Mouse (Mus musculus) hindbrain, postnatal 0 days (tissue): Measurements from ENCODE around the gene Sema3a. TPM values are rescaled to one million over a fixed set of nuclear protein-coding genes. Genes with fewer than 3 reads are reported as not detected.
A peak's percentile ranks its signal among the peaks of the same experiment; 100 is the strongest.

Experiments
- ATAC-seq: fragments of 200-750 bp; cut with Nextera tagmentation; 2 replicates; pipeline ENCODE4 v1.8.0; 2017; ENCODE audit warnings: mild to moderate bottlenecking, moderate TSS enrichment, moderate library complexity
- DNase-seq: peaks from one replicate; pipeline ENCODE4 v3.0.0-alpha.2; 2015; ENCODE audit warnings: low spot score
- H3K27ac ChIP-seq: fragments of 300-500 bp; sonication (generic); 2 replicates; pipeline ENCODE4 v1.5.1; 2014; ENCODE audit warnings: mild to moderate bottlenecking
- H3K27me3 ChIP-seq: fragments of 300-500 bp; sonication (generic); 2 replicates; pipeline ENCODE4 v1.6.1; 2014; ENCODE audit warnings: low read length, mixed read lengths; ENCODE audit not compliant: insufficient read depth
- H3K36me3 ChIP-seq: fragments of 300-500 bp; sonication (generic); 2 replicates; pipeline ENCODE4 v1.6.1; 2014; ENCODE audit warnings: low read length, mixed read lengths; ENCODE audit not compliant: insufficient read depth
- H3K4me1 ChIP-seq: fragments of 300-500 bp; sonication (generic); 2 replicates; pipeline ENCODE4 v1.6.1; 2014; ENCODE audit warnings: antibody characterized with exemption, low read length, mixed read lengths; ENCODE audit not compliant: insufficient read depth
- H3K4me2 ChIP-seq: fragments of 300-500 bp; sonication (generic); 2 replicates; pipeline ENCODE4 v1.6.1; 2014; ENCODE audit warnings: low read depth, mild to moderate bottlenecking, low read length, moderate library complexity, mixed read lengths
- H3K4me3 ChIP-seq: fragments of 300-500 bp; sonication (generic); 2 replicates; pipeline ENCODE4 v1.5.1; 2014; ENCODE audit warnings: low read length
- H3K9ac ChIP-seq: fragments of 300-500 bp; sonication (generic); replicated peaks from 2 replicates; pipeline ENCODE4 v1.6.1; 2014; ENCODE audit warnings: mild to moderate bottlenecking, low read length, moderate library complexity, mixed read lengths
- H3K9me3 ChIP-seq: fragments of 300-500 bp; sonication (generic); 2 replicates; pipeline ENCODE4 v1.6.1; 2016; ENCODE audit warnings: low read length, mixed read lengths
- CTCF ChIP-seq: IDR thresholded peaks from 2 replicates; pipeline ENCODE4 v1.5.1; 2016; ENCODE audit warnings: antibody characterized with exemption, control low read depth, low read depth
- WGBS: fragments of 180-500 bp; shearing (Covaris S2); extraction: QIAGEN DNeasy Blood & Tissue Kit; methylation state at CpG from one replicate; pipeline ENCODE4 v1.1.7; 2014; 5-methylcytosine and 5-hydroxymethylcytosine counted together
- polyA plus RNA-seq: library from polyadenylated mRNA; unstranded; fragments of >200 nt; fragmentation: Nextera tagmentation; extraction: Ambion mirVana; gene quantifications from 2 replicates; pipeline ENCODE4 v1.2.1, GENCODE M21; 2015
- total RNA-seq: library from RNA; depleted of rRNA; stranded (reverse); fragments of >200 nt; gene quantifications from 2 replicates; pipeline ENCODE4 v1.2.3, GENCODE M21; 2014

The Sema3a gene
- total and polyA plus RNA-seq, 2 experiments from 2014 or later = 16.3 to 32.3 TPM

DNA sequence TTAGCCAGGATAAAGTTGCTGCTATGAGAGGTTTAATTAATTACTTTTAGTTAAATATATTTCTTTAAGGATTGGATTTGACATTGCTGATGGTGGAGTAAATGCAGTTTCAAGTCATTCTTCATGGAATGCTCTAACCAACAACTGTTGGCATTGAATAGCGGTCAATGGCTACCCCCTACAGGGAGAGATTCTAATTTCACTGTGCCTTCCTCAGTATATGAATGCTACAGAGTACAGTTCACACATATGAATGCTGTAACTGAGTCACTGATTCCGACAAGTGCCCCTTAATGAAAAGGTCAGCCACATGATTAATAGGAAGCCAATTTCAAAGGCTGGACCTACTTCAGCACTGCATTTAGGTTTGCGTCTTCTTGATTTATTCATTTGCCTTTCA is 1.9 kb downstream of the Sema3a start:
- H3K4me2 ChIP-seq = no peak overlapping the region
- H3K27ac ChIP-seq = no peak overlapping the region
- H3K9me3 ChIP-seq = no peaks in the 10 kb centered on the region
- no peaks in the 10 kb centered on the region for H3K27me3 ChIP-seq
- H3K4me1 ChIP-seq = no peaks in the 10 kb centered on the region
- DNase-seq (peak; percentile 12), ATAC-seq (no peak)
- no peaks in the 10 kb centered on the region for H3K36me3 ChIP-seq
- TF ChIP-seq CTCF = peak; percentile 9; the same call in 1 of the 2 replicates
- no peak overlapping the region for H3K4me3 ChIP-seq
- WGBS = 70% methylated on average over 3 of the region's 3 CpGs
- H3K9ac ChIP-seq = no peak overlapping the region

DNA sequence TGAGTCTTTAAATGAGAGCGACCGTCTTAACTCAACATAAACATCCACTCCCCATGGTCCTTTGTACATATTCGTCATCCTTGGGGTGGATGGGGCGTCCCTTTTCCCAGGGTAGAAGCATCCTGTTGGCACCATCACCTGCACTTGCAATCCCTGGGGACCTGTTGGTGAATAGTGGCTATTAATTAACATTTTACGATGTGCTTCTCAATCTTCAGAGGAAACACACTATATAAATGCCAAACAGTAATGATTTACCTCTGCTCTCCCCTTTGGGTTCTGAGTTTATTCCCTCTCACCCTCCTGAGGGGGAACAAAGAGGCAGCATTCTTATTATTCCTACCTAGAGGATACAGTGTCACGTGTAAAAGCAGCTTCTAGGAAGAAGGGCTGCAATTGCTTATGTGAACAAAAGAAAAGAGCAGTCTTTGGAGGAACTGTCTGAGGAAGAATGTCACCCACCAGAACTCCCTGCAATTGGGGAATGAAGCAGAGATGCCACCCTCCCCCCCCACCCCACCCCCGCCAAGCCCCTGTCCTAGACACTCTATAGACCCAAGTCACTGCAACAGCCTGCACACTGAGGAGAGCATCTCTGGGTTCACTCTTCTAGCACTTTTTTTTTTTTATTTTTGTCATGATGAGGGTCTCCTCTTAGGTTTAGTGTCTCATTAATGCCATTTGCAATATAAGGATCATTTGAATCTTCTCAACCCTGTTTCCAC is 19.7 kb downstream of the Sema3a start:
- Histone ChIP-seq H3K9ac (no peak overlapping the region), H3K9me3 (no peaks in the 10 kb centered on the region), H3K36me3 (no peaks in the 10 kb centered on the region), H3K27me3 (no peaks in the 10 kb centered on the region), H3K27ac (no peak overlapping the region), H3K4me3 (no peak overlapping the region), H3K4me1 (no peaks in the 10 kb centered on the region), H3K4me2 (no peak overlapping the region)
- WGBS = 57% methylated on average over 7 of the region's 7 CpGs
- DNase-seq (no peak), ATAC-seq (no peak)
- TF ChIP-seq CTCF = no peak

DNA sequence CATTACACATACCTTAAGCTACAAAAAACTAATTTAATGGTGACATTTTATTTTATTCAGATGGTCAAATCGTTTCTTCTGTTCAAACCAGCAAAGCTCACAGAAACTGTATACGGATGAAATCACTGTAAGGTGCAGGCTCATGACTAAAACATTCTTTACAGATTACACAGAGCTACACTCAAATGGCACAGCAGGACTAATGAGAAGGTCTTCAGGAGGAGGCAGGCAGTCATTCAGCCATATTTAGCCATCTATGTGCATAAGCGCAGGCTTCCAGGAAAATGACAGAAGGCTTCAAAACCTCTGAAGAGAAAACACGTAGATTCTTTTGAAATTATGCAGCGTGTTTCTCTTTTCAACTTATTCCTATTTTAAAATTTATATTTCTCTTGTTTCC is 24.7 kb downstream of the Sema3a start:
- no peaks in the 10 kb centered on the region for H3K9me3 ChIP-seq
- 69% methylated on average over 5 of the region's 5 CpGs for WGBS
- no peaks in the 10 kb centered on the region for H3K27me3 ChIP-seq
- H3K4me2 ChIP-seq = no peak overlapping the region
- H3K4me3 ChIP-seq = no peak overlapping the region
- H3K36me3 ChIP-seq = no peaks in the 10 kb centered on the region
- H3K9ac ChIP-seq = no peak overlapping the region
- TF ChIP-seq CTCF = no peak
- DNase-seq = peak; percentile 5
- ATAC-seq = no peak
- no peaks in the 10 kb centered on the region for H3K4me1 ChIP-seq
- H3K27ac ChIP-seq = no peak overlapping the region

DNA sequence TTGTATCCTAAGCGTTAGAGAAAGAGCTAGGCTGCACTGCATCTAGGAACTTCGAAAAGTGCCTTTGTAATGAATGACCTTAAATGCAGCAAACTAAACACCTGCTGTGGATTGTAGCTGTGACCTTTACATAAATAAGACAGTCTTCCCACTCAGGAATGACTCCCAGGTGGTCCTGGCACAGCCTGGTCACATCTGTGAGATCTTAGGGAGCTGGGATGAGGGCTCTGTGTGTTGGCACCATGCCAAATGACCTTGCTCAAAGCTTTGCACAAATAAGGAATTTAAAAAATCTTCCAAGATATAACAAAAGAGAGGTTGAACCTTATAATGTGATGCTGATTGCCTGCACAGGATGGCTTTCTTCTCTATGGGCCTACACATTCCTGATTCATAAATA is 25.8 kb downstream of the Sema3a start:
- Histone ChIP-seq H3K36me3 (no peaks in the 10 kb centered on the region), H3K27me3 (no peaks in the 10 kb centered on the region), H3K4me1 (no peaks in the 10 kb centered on the region), H3K9ac (no peak overlapping the region), H3K9me3 (no peaks in the 10 kb centered on the region), H3K27ac (no peak overlapping the region), H3K4me3 (no peak overlapping the region), H3K4me2 (no peak overlapping the region)
- DNase-seq (peak; percentile 7), ATAC-seq (no peak)
- 38% methylated on average over 2 of the region's 2 CpGs for WGBS
- no peak for TF ChIP-seq CTCF

DNA sequence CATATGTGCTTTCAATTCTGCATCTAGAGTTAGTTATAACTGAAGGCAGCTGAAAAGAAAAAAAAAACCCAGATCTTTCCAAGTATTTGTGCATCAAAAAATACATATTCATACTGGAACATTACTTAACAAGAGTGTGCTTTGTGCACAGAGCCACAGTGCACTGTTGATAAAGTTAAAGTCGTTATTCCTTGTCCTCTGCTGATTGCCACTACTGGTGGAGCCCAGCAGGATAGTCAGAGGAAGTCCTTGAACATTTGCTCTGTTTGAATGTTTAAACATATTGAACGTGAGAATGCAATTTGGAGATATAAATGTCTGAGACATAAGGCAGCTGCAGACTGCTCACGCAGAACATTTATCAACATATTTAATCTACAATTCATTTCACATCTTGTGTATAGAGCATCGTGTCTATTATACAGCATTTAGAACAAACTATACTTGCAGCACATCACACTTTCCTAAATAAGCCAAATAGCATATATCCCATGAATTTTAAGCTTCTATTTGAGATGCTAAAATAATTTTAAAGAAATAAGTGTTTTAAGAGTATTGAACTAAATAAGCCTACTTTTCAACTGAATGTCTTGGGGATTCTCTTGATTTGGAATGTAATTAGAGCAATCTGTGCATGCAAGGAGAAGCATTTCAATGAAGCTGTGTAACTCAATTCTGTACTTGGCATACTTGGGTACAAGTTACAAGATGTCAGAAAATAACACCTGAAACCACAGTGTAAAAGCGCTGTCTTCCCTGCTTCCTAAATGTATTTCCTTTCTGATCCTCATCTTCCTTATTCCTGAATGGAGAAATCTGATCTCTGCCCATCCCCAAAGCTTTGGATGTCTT is 32.8 kb downstream of the Sema3a start:
- no peaks in the 10 kb centered on the region for H3K9me3 ChIP-seq
- no peak for ATAC-seq
- no peak overlapping the region for H3K9ac ChIP-seq
- no peaks in the 10 kb centered on the region for H3K36me3 ChIP-seq
- H3K27ac ChIP-seq = no peak overlapping the region
- 66% methylated on average over 5 of the region's 5 CpGs for WGBS
- no peak overlapping the region for H3K4me3 ChIP-seq
- TF ChIP-seq CTCF = no peak
- no peaks in the 10 kb centered on the region for H3K27me3 ChIP-seq
- no peak for DNase-seq
- no peak overlapping the region for H3K4me2 ChIP-seq
- H3K4me1 ChIP-seq = no peaks in the 10 kb centered on the region

DNA sequence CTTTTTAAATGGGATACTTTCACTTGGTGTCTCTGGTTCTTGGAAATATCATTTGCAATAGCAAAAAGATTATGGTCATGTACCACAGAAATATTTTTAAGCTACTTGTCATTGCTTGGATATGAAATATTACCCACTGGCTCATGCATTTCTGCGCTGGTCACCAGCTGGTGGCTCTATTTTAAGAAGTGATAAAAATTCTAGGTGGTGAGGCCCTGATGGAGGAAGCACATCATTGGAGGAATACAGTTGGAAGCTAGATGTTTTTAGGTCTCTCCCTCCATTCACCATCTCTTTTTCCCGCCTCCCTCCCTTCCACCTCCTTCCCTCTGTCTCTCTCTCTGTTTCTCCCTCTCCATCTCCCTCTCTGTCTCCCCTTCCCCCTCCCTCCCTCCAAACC is 57.0 kb downstream of the Sema3a start:
- TF ChIP-seq CTCF = no peak
- ATAC-seq = no peak
- H3K9me3 ChIP-seq = no peaks in the 10 kb centered on the region
- no peak overlapping the region for H3K27ac ChIP-seq
- H3K36me3 ChIP-seq = no peaks in the 10 kb centered on the region
- H3K4me3 ChIP-seq = no peak overlapping the region
- H3K27me3 ChIP-seq = no peaks in the 10 kb centered on the region
- no peak overlapping the region for H3K4me2 ChIP-seq
- H3K4me1 ChIP-seq = no peaks in the 10 kb centered on the region
- 89% methylated on average over 2 of the region's 2 CpGs for WGBS
- DNase-seq = no peak
- H3K9ac ChIP-seq = no peak overlapping the region

DNA sequence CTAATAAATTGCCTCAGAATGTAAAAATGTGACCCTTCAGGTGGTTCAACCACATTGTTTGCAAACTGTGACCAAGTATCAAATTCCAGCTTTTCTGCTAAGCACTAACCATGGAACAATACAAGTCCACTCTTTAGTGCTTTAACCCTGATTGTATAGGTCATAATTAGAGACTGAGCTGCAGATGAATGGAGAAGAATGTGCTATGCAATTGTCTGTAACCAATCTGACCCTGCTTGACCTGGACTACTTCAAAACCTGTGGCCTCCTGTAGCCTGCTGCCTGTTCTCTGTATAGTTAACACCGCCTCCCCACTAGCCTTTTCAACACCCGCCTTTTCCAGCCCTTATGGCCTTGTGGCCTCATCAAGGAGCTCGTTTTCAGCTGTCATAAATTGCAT is 72.7 kb downstream of the Sema3a start:
- no peak for ATAC-seq

More for the DNA sequence above, 72.7 kb downstream of the Sema3a start:
- H3K4me3 ChIP-seq = no peak overlapping the region
- DNase-seq = no peak
- H3K4me1 ChIP-seq = no peaks in the 10 kb centered on the region
- 24% methylated on average over 3 of the region's 3 CpGs for WGBS
- no peaks in the 10 kb centered on the region for H3K36me3 ChIP-seq
- H3K27me3 ChIP-seq = no peaks in the 10 kb centered on the region
- no peak overlapping the region for H3K9ac ChIP-seq
- H3K4me2 ChIP-seq = no peak overlapping the region
- no peak overlapping the region for H3K27ac ChIP-seq
- TF ChIP-seq CTCF = no peak
- H3K9me3 ChIP-seq = no peaks in the 10 kb centered on the region
